Mouse (Mus musculus) myocyte (in vitro differentiated cells): ENCODE measurements around the gene Polr3a. TPM values are rescaled to one million over a fixed set of nuclear protein-coding genes. Genes with fewer than 3 reads are reported as not detected.

Experiments
- H3K27me3 ChIP-seq: one replicate; pipeline ENCODE4 v1.6.1; 2011; ENCODE audit not compliant: control insufficient read depth, insufficient read depth, insufficient read length
- H3K36me3 ChIP-seq: one replicate; pipeline ENCODE4 v1.6.1; 2011; ENCODE audit not compliant: control insufficient read depth, insufficient read depth
- H3K4me2 ChIP-seq: one replicate; pipeline ENCODE4 v1.6.1; 2011; ENCODE audit warnings: low read depth, control low read depth
- H3K4me3 ChIP-seq: one replicate; pipeline ENCODE4 v1.5.1; 2011; ENCODE audit warnings: mild to moderate bottlenecking, control low read depth, moderate library complexity
- H3K79me2 ChIP-seq: one replicate; pipeline ENCODE4 v1.6.1; 2011; ENCODE audit not compliant: control insufficient read depth, insufficient read depth
- H3ac ChIP-seq: one replicate; pipeline ENCODE4 v1.6.1; 2011; ENCODE audit not compliant: control insufficient read depth, insufficient read length
- CEBPB ChIP-seq: IDR thresholded peaks from 2 replicates; pipeline ENCODE4 v1.6.1; 2011; ENCODE audit warnings: mild to moderate bottlenecking, moderate library complexity; ENCODE audit not compliant: poor library complexity, insufficient read depth, severe bottlenecking
- E2F4 ChIP-seq: IDR thresholded peaks from one replicate; pipeline ENCODE4 v1.6.1; 2011; ENCODE audit warnings: mild to moderate bottlenecking, control low read depth, moderate library complexity; ENCODE audit not compliant: insufficient read depth
- MAX ChIP-seq: IDR thresholded peaks from one replicate; pipeline ENCODE4 v1.6.1; 2011; ENCODE audit warnings: low read depth, mild to moderate bottlenecking, control low read depth
- MYOD1 ChIP-seq, 3 experiments: IDR thresholded peaks; one replicate each; pipeline ENCODE4 v1.6.1; 2011; ENCODE audit warnings: control low read depth in 2 of 3, low read depth in 2 of 3, mild to moderate bottlenecking in 2 of 3, moderate library complexity in 1 of 3; ENCODE audit not compliant: insufficient read length in 2 of 3, control insufficient read depth in 1 of 3
- MYOG ChIP-seq, 3 experiments: IDR thresholded peaks; one replicate each; pipeline ENCODE4 v1.6.1; 2011; ENCODE audit warnings: control low read depth in 2 of 3, low read depth in 2 of 3, mild to moderate bottlenecking in 2 of 3; ENCODE audit not compliant: insufficient read length in 2 of 3, control insufficient read depth in 1 of 3, insufficient read depth in 1 of 3
- POLR2A ChIP-seq: IDR thresholded peaks from one replicate; pipeline ENCODE4 v1.6.1; 2011; ENCODE audit warnings: low read depth, mild to moderate bottlenecking, control low read depth, moderate library complexity; ENCODE audit not compliant: insufficient read length
- POLR2AphosphoS2 ChIP-seq: IDR thresholded peaks from one replicate; pipeline ENCODE4 v1.6.1; 2011; ENCODE audit warnings: low read depth, control low read depth; ENCODE audit not compliant: insufficient read length
- REST ChIP-seq: IDR thresholded peaks from one replicate; pipeline ENCODE4 v1.6.1; 2011; ENCODE audit warnings: mild to moderate bottlenecking, control low read depth, moderate library complexity; ENCODE audit not compliant: insufficient read depth, insufficient read length
- SRF ChIP-seq: IDR thresholded peaks from one replicate; pipeline ENCODE4 v1.6.1; 2011; ENCODE audit warnings: low read depth; ENCODE audit not compliant: control insufficient read depth, insufficient read length
- TCF12 ChIP-seq: IDR thresholded peaks from one replicate; pipeline ENCODE4 v1.6.1; 2011; ENCODE audit warnings: mild to moderate bottlenecking, control low read depth; ENCODE audit not compliant: poor library complexity, insufficient read depth, severe bottlenecking
- TCF3 ChIP-seq: IDR thresholded peaks from one replicate; pipeline ENCODE4 v1.6.1; 2011; ENCODE audit warnings: low read depth, control low read depth; ENCODE audit not compliant: insufficient read length
- USF1 ChIP-seq: IDR thresholded peaks from one replicate; pipeline ENCODE4 v1.6.1; 2011; ENCODE audit warnings: low read depth, mild to moderate bottlenecking, control low read depth, moderate library complexity
- polyA plus RNA-seq: library from polyadenylated mRNA; unstranded; fragments of >200 nt; fragmentation: generic; extraction: Trizol; gene quantifications from one replicate; pipeline ENCODE4 v1.2.1, GENCODE M21; 2012; ENCODE audit warnings: missing spikeins

Polr3a gene
- polyA plus RNA-seq, 1 experiment: 11.5 TPM

- Histone ChIP-seq H3K36me3 (no peaks in the 10 kb centered on the region), H3K79me2 (no peaks in the 10 kb centered on the region), H3K27me3 (peaks cover 29% of the 10 kb centered on the region), H3K4me2 (no peak overlapping the region), H3K4me3 (no peak overlapping the region), H3ac (no peak overlapping the region)
- no peak for TF ChIP-seq USF1
- no peak for TF ChIP-seq TCF12
- TF ChIP-seq MAX: no peak
Observed at GRCm38 (mm10) chr14:24525677-24526415, 39.0 kb upstream of the Polr3a start.

- peaks cover 29% of the 10 kb centered on the region for H3K27me3 ChIP-seq
- no peak overlapping the region for H3K4me2 ChIP-seq
- no peak overlapping the region for H3ac ChIP-seq
- H3K79me2 ChIP-seq: no peaks in the 10 kb centered on the region
- H3K4me3 ChIP-seq: no peak overlapping the region
- no peaks in the 10 kb centered on the region for H3K36me3 ChIP-seq
- TF ChIP-seq CEBPB: no peak
- TF ChIP-seq MYOD1 (IDR thresholded peaks at IDR 0.05; ENCODE audit: control insufficient read depth in 1 of 3, insufficient read length in 2 of 3, low read depth in 2 of 3): no peak
- TF ChIP-seq MAX: no peak
- TF ChIP-seq POLR2AphosphoS2: no peak
- TF ChIP-seq E2F4: no peak
- no peak for TF ChIP-seq MYOG (IDR thresholded peaks at IDR 0.05; ENCODE audit: control insufficient read depth in 1 of 3, insufficient read depth in 1 of 3, insufficient read length in 2 of 3, low read depth in 2 of 3)
- no peak for TF ChIP-seq TCF3
- no peak for TF ChIP-seq POLR2A
Observed at GRCm38 (mm10) chr14:24525137-24525536, 38.3 kb upstream of the Polr3a start.

- no peak overlapping the region for H3K4me3 ChIP-seq
- H3K36me3 ChIP-seq: no peaks in the 10 kb centered on the region
- no peak overlapping the region for H3ac ChIP-seq
- H3K4me2 ChIP-seq: no peak overlapping the region
- peaks cover 16% of the 10 kb centered on the region for H3K27me3 ChIP-seq
- no peaks in the 10 kb centered on the region for H3K79me2 ChIP-seq
- TF ChIP-seq TCF12 (no peak), POLR2AphosphoS2 (no peak), TCF3 (no peak), USF1 (no peak), POLR2A (no peak), SRF (no peak), E2F4 (no peak), MAX (no peak), MYOG (IDR thresholded peaks at IDR 0.05; ENCODE audit: control insufficient read depth in 1 of 3, insufficient read depth in 1 of 3, insufficient read length in 2 of 3, low read depth in 2 of 3) (no peak), MYOD1 (IDR thresholded peaks at IDR 0.05; ENCODE audit: control insufficient read depth in 1 of 3, insufficient read length in 2 of 3, low read depth in 2 of 3) (no peak), REST (no peak)
Observed at GRCm38 (mm10) chr14:24521597-24521996, 34.7 kb upstream of the Polr3a start.

- H3K4me3 ChIP-seq: no peak overlapping the region
- H3K79me2 ChIP-seq: no peaks in the 10 kb centered on the region
Observed at GRCm38 (mm10) chr14:24512527-24513161, 25.8 kb upstream of the Polr3a start.

GRCm38 (mm10) chr14:24510679-24511078 is 23.8 kb upstream of the Polr3a start:
- Histone ChIP-seq H3K4me2 (no peak overlapping the region), H3ac (no peak overlapping the region), H3K4me3 (no peak overlapping the region), H3K79me2 (no peaks in the 10 kb centered on the region), H3K27me3 (peaks cover 12% of the 10 kb centered on the region), H3K36me3 (no peaks in the 10 kb centered on the region)
- TF ChIP-seq TCF3 (no peak), POLR2AphosphoS2 (no peak)

More at GRCm38 (mm10) chr14:24512527-24513161, 25.8 kb upstream of the Polr3a start:
- H3K36me3 ChIP-seq: no peaks in the 10 kb centered on the region
- no peak for TF ChIP-seq TCF12
- no peak for TF ChIP-seq SRF
- no peak for TF ChIP-seq MAX
- no peak for TF ChIP-seq E2F4
- no peak for TF ChIP-seq TCF3
- no peak for TF ChIP-seq CEBPB
- TF ChIP-seq USF1: no peak
- no peak overlapping the region for H3ac ChIP-seq
- H3K27me3 ChIP-seq: peaks cover 7% of the 10 kb centered on the region
- H3K4me2 ChIP-seq: no peak overlapping the region
